Mouse (Mus musculus) megakaryocyte-erythroid progenitor cell, adult 5-6 weeks (primary cell): Measurements from ENCODE around the gene Terb1. TPM values are rescaled to one million over a fixed set of nuclear protein-coding genes. Genes with fewer than 3 reads are reported as not detected.
A peak's percentile ranks its signal among the peaks of the same experiment; 100 is the strongest.

ENCODE experiments used
- ATAC-seq: replicated peaks from 2 replicates; pipeline ENCODE4 v1.8.0; 2016; ENCODE audit warnings: mild to moderate bottlenecking, inconsistent platforms; ENCODE audit not compliant: severe bottlenecking, poor library complexity, low FRiP score, low TSS enrichment
- total RNA-seq, 2 experiments: library from RNA; stranded (forward) in 1 of 2; stranded (reverse) in 1 of 2; fragments of 200-1000, 215-1000 nt in 1 of 2; fragments of >200 nt in 1 of 2; fragmentation: Nextera tagmentation in 1 of 2; gene quantifications; 2 replicates each; pipeline ENCODE4 v1.2.3; 2014 to 2017

Gene Terb1
- total RNA-seq, 2 experiments from 2014 or later = not detected

- no peak for ATAC-seq
Observed at GRCm38 (mm10) chr8:104416022-104416421, 93.7 kb downstream of the Terb1 start.

GRCm38 (mm10) chr8:104414204-104414603, 95.5 kb downstream of the Terb1 start:
- no peak for ATAC-seq

- no peak for ATAC-seq
Observed at GRCm38 (mm10) chr8:104413770-104414169, 95.9 kb downstream of the Terb1 start.

- ATAC-seq = no peak
Observed at GRCm38 (mm10) chr8:104412805-104413532, 96.7 kb downstream of the Terb1 start.

GRCm38 (mm10) chr8:104411972-104412371, 97.7 kb downstream of the Terb1 start:
- ATAC-seq = no peak

GRCm38 (mm10) chr8:104411468-104411867, 98.2 kb downstream of the Terb1 start:
- no peak for ATAC-seq

GRCm38 (mm10) chr8:104410628-104411273, 99.0 kb downstream of the Terb1 start:
- 0 out of 2 replicates have a peak, but pooled peaks have one; percentile 16 for ATAC-seq

- ATAC-seq = no peak
Observed at GRCm38 (mm10) chr8:104408328-104409110, 101.2 kb downstream of the Terb1 start.

GRCm38 (mm10) chr8:104406340-104407128, 103.2 kb downstream of the Terb1 start:
- no peak for ATAC-seq

GRCm38 (mm10) chr8:104405430-104406187, 104.1 kb downstream of the Terb1 start:
- no peak for ATAC-seq

GRCm38 (mm10) chr8:104403596-104403995, 106.1 kb downstream of the Terb1 start:
- peak; percentile 61 for ATAC-seq

Other genes with a start within 250 kb of the Terb1 start
- not detected in 2 replicates for gene Cmtm2a, start 216.7 kb downstream of the Terb1 start, total RNA-seq (2014; fragmentation: Nextera tagmentation)
- gene Cmtm2a, start 216.7 kb downstream of the Terb1 start, total RNA-seq (2017) = not detected in 2 replicates
- gene Gm45711, start 199.8 kb downstream of the Terb1 start, total RNA-seq (2014; fragmentation: Nextera tagmentation) = not detected in 2 replicates
- not detected in 2 replicates for gene Gm45711, start 199.8 kb downstream of the Terb1 start, total RNA-seq (2017)
- not detected in 2 replicates for gene Cmtm1, start 199.8 kb downstream of the Terb1 start, total RNA-seq (2014; fragmentation: Nextera tagmentation)
- gene Cmtm1, start 199.8 kb downstream of the Terb1 start, total RNA-seq (2017) = not detected in 2 replicates
- gene Gm11020, start 188.3 kb downstream of the Terb1 start, total RNA-seq (2014; fragmentation: Nextera tagmentation) = not detected in 2 replicates
- gene Gm11020, start 188.3 kb downstream of the Terb1 start, total RNA-seq (2017) = not detected in 2 replicates
- not detected in 2 replicates for gene Cmtm2b, start 187.7 kb downstream of the Terb1 start, total RNA-seq (2014; fragmentation: Nextera tagmentation)
- gene Cmtm2b, start 187.7 kb downstream of the Terb1 start, total RNA-seq (2017) = not detected in 2 replicates
- gene Cmtm3, start 170.5 kb downstream of the Terb1 start, total RNA-seq (2014; fragmentation: Nextera tagmentation) = 4.9 and 5.8 TPM in 2 replicates
- 1.4 and 7.3 TPM in 2 replicates for gene Cmtm3, start 170.5 kb downstream of the Terb1 start, total RNA-seq (2017)
- 0.32 and 1.2 TPM in 2 replicates for gene Cmtm4, start 114.1 kb downstream of the Terb1 start, total RNA-seq (2014; fragmentation: Nextera tagmentation)
- gene Cmtm4, start 114.1 kb downstream of the Terb1 start, total RNA-seq (2017) = 1.1 and 1.7 TPM in 2 replicates
- 25.5 and 35.1 TPM in 2 replicates for gene Dync1li2, start 66.9 kb downstream of the Terb1 start, total RNA-seq (2014; fragmentation: Nextera tagmentation)
- 53.1 and 61.4 TPM in 2 replicates for gene Dync1li2, start 66.9 kb downstream of the Terb1 start, total RNA-seq (2017)
- gene Nae1, start 24.7 kb upstream of the Terb1 start, total RNA-seq (2014; fragmentation: Nextera tagmentation) = 83.2 and 84.8 TPM in 2 replicates
- gene Nae1, start 24.7 kb upstream of the Terb1 start, total RNA-seq (2017) = 172 and 193 TPM in 2 replicates
- gene Car7, start 24.8 kb upstream of the Terb1 start, total RNA-seq (2014; fragmentation: Nextera tagmentation) = 1.8 TPM in 1 of 2 replicates, not detected in the other
- gene Car7, start 24.8 kb upstream of the Terb1 start, total RNA-seq (2017) = 3.6 TPM in 1 of 2 replicates, not detected in the other
- gene Pdp2, start 81.5 kb upstream of the Terb1 start, total RNA-seq (2014; fragmentation: Nextera tagmentation) = 8.6 and 9.5 TPM in 2 replicates
- 10.2 and 10.4 TPM in 2 replicates for gene Pdp2, start 81.5 kb upstream of the Terb1 start, total RNA-seq (2017)
- gene Cdh16, start 114.5 kb upstream of the Terb1 start, total RNA-seq (2014; fragmentation: Nextera tagmentation) = not detected in 2 replicates
- gene Cdh16, start 114.5 kb upstream of the Terb1 start, total RNA-seq (2017) = not detected in 2 replicates
- gene Rrad, start 121.4 kb upstream of the Terb1 start, total RNA-seq (2014; fragmentation: Nextera tagmentation) = 1.1 TPM in 1 of 2 replicates, not detected in the other
- gene Rrad, start 121.4 kb upstream of the Terb1 start, total RNA-seq (2017) = 0.19 and 0.94 TPM in 2 replicates
- gene Ciao2b, start 132.1 kb upstream of the Terb1 start, total RNA-seq (2014; fragmentation: Nextera tagmentation) = 51.5 and 66.1 TPM in 2 replicates
- 26.4 and 27.7 TPM in 2 replicates for gene Ciao2b, start 132.1 kb upstream of the Terb1 start, total RNA-seq (2017)
- gene Ces2a, start 224.1 kb upstream of the Terb1 start, total RNA-seq (2014; fragmentation: Nextera tagmentation) = not detected in 2 replicates
- not detected in 2 replicates for gene Ces2a, start 224.1 kb upstream of the Terb1 start, total RNA-seq (2017)